In the genomic region with DNA sequence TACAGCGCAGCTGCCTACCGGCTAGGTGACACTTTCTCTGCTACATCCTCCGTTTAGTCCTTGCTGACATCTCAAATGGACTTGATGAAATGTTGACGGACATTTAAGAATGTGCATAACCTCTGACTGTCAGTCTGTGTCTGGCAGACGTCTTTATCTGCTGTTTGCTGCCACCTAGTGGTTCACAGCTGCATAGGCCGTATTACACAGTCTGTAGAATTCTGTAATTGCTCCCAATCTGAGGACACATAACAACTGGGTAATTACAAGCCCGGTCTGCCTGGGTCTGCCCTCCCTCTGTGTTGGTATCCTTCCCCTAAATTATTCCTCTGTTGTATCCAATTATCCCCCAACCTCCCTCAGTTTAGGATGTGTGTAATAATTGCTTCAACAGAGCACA, we compare ENCODE assay signal across 7 mouse cellular contexts. TPM values are rescaled to one million over a fixed set of nuclear protein-coding genes. Genes with fewer than 3 reads are reported as not detected.
DNase-seq lines count a peak whose midpoint lies in the region; ATAC-seq lines count a peak whose summit lies in the region.

No protein-coding gene starts in this region.

- H3K27me3 ChIP-seq in forebrain, embryonic 12.5 days = no peaks in the 10 kb centered on the region
- H3K27me3 ChIP-seq in hindbrain, embryonic 13.5 days = peaks cover 19% of the 10 kb centered on the region

- no peaks in the 10 kb centered on the region for H3K36me3 ChIP-seq in forebrain, embryonic 12.5 days (replicated peaks)
- no peaks in the 10 kb centered on the region for H3K36me3 ChIP-seq in hindbrain, embryonic 13.5 days

- ATAC-seq in forebrain, embryonic 12.5 days (ENCODE audit: low FRiP score) = peak; percentile 74
- peak; percentile 52; the same call in 1 of the 2 replicates for ATAC-seq in hindbrain, embryonic 13.5 days (ENCODE audit: low FRiP score)
- ATAC-seq in megakaryocyte progenitor cell, adult 5-6 weeks (replicated peaks; ENCODE audit: poor library complexity) = peak; percentile 93

- H3K4me2 ChIP-seq in forebrain, embryonic 12.5 days = no peak overlapping the region
- H3K4me2 ChIP-seq in hindbrain, embryonic 13.5 days = no peak overlapping the region

- WGBS in forebrain, embryonic 12.5 days = 7% methylated on average over 7 of the region's 7 CpGs
- 8% methylated on average over 7 of the region's 7 CpGs for WGBS in hindbrain, embryonic 13.5 days

- H3K9ac ChIP-seq in forebrain, embryonic 12.5 days = no peak overlapping the region
- H3K9ac ChIP-seq in hindbrain, embryonic 13.5 days = no peak overlapping the region

- H3K4me1 ChIP-seq in forebrain, embryonic 12.5 days = 0 out of 2 replicates have a peak, but pooled peaks cover 2% of the 10 kb centered on the region
- H3K4me1 ChIP-seq in hindbrain, embryonic 13.5 days (replicated peaks) = no peaks in the 10 kb centered on the region; the same call in 1 of the 2 replicates

- H3K4me3 ChIP-seq in forebrain, embryonic 12.5 days (replicated peaks) = no peak overlapping the region
- no peak overlapping the region for H3K4me3 ChIP-seq in hindbrain, embryonic 13.5 days

- no peak overlapping the region for H3K27ac ChIP-seq in forebrain, embryonic 12.5 days
- no peak overlapping the region for H3K27ac ChIP-seq in hindbrain, embryonic 13.5 days

- DNase-seq in NIH3T3 (ENCODE audit: low read depth) = peak; percentile 83
- DNase-seq in c-Kit-positive CD71-negative TER-119-negative erythroid progenitor cells, embryonic 14.5 days (ENCODE audit: low read depth) = peak; percentile 35
- peak; percentile 71 for DNase-seq in layer of hippocampus, adult 9-10 months (ENCODE audit: low spot score)
- DNase-seq in right cerebral cortex, postnatal 14 days = peak; percentile 70

- H3K9me3 ChIP-seq in forebrain, embryonic 12.5 days = no peaks in the 10 kb centered on the region
- H3K9me3 ChIP-seq in hindbrain, embryonic 13.5 days = peaks cover 3% of the 10 kb centered on the region; the same call in 1 of the 2 replicates

RNA-seq across cellular contexts. Expression of a gene that starts 31.0 kb away (rescaled TPM):
- polyA plus RNA-seq in forebrain, embryonic 12.5 days (2016; fragmentation: Nextera tagmentation; extraction: Ambion mirVana) = not detected in 2 replicates
- not detected in 2 replicates for polyA plus RNA-seq in hindbrain, embryonic 13.5 days (2015; fragmentation: Nextera tagmentation; extraction: Ambion mirVana)
- not detected in 2 replicates for total RNA-seq in megakaryocyte progenitor cell, adult 5-6 weeks (2015)
- total RNA-seq in megakaryocyte progenitor cell, adult 5-6 weeks (2017) = not detected in 2 replicates
